Mouse (Mus musculus): ENCODE results near the gene Fntb.

GRCm38 (mm10) chr12:76822651-76823041, 57.3 kb downstream of the Fntb start, which contains the start of gene Rab15:
- TF ChIP-seq CTCF (IDR thresholded peaks at IDR 0.05; ENCODE audit: insufficient read depth, low read length): no peak
- TF ChIP-seq POLR2A (IDR thresholded peaks at IDR 0.05; ENCODE audit: borderline replicate concordance, extremely low read depth, low read depth, low read length): no peak
